Mouse (Mus musculus): ENCODE data around the gene Fras1. TPM values are rescaled to one million over a fixed set of nuclear protein-coding genes. Genes with fewer than 3 reads are reported as not detected.

Gene Fras1
- total and polyA plus RNA-seq, 3 experiments = not detected

- Histone ChIP-seq H3K9me3 (replicated peaks; ENCODE audit: insufficient read depth, low read length) (no peaks in the 10 kb centered on the region), H3K4me3 (ENCODE audit: control insufficient read depth in 1 of 2, insufficient read depth in 1 of 2, low read depth in 2 of 2, low read length in 2 of 2) (no peak overlapping the region), H3K9ac (ENCODE audit: control insufficient read depth, low read depth, low read length, poor library complexity, severe bottlenecking) (no peak overlapping the region), H3K4me1 (ENCODE audit: control insufficient read depth in 1 of 2, insufficient read depth in 2 of 2, low read length in 2 of 2) (no peaks in the 10 kb centered on the region), H3K27ac (ENCODE audit: control insufficient read depth, low read depth, low read length) (no peak overlapping the region), H3K79me2 (ENCODE audit: control insufficient read depth, insufficient read depth, low read length, poor library complexity) (no peaks in the 10 kb centered on the region), H3K36me3 (ENCODE audit: control insufficient read depth in 1 of 2, insufficient read depth in 2 of 2, low read length in 2 of 2) (no peaks in the 10 kb centered on the region), H3K27me3 (ENCODE audit: control insufficient read depth in 1 of 2, insufficient read depth in 2 of 2, low read length in 2 of 2) (no peaks in the 10 kb centered on the region)
- no peak for DNase-seq (ENCODE audit: low read depth, low spot score)
- TF ChIP-seq ZC3H11A (IDR thresholded peaks at IDR 0.05; ENCODE audit: low read depth, low read length) = no peak
- no peak for TF ChIP-seq SMC3 (IDR thresholded peaks at IDR 0.05; ENCODE audit: low read depth, low read length)
- TF ChIP-seq CHD2 (IDR thresholded peaks at IDR 0.05; ENCODE audit: low read length) = no peak
- TF ChIP-seq MYC (IDR thresholded peaks at IDR 0.05; ENCODE audit: low read depth, low read length) = no peak
- no peak for TF ChIP-seq TCF12 (IDR thresholded peaks at IDR 0.05; ENCODE audit: low read depth, low read length)
- TF ChIP-seq JUND (IDR thresholded peaks at IDR 0.05; ENCODE audit: low read depth, low read length) = no peak
- TF ChIP-seq ZNF384 (IDR thresholded peaks at IDR 0.05; ENCODE audit: low read depth, low read length) = no peak
- TF ChIP-seq KAT2A (conservative IDR thresholded peaks at IDR 0.05; ENCODE audit: low read depth, low read length) = no peak
- no peak for TF ChIP-seq MAFK (IDR thresholded peaks at IDR 0.05; ENCODE audit: borderline replicate concordance, low read depth, low read length)
- TF ChIP-seq MEF2A (IDR thresholded peaks at IDR 0.05; ENCODE audit: extremely low read depth, insufficient replicate concordance, low read depth, low read length, poor library complexity, severe bottlenecking) = no peak
- TF ChIP-seq CHD1 (IDR thresholded peaks at IDR 0.05; ENCODE audit: low read depth, low read length) = no peak
Observed at GRCm38 (mm10) chr5:96422716-96423115, 49.0 kb downstream of the Fras1 start.

DNA sequence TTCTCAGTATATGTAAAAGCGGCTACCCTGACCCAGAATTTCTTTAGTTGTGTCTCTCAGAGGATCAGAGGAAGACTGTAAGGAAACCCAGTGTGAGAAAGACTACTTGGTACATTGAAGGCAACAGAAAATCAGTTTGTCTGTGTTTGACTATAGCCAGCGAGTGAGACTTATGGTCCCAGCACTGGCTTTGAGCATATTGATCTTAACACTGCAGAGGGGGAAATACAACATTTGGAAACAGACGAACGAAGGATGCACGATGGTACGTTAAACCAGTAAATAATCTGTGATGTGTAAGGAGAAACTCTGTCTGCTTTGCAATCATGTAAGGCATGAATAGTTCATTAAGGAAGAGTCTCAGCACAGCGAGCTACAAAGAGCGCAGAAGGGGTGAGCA is 51.6 kb downstream of the Fras1 start:
- Histone ChIP-seq H3K9me3 (replicated peaks; ENCODE audit: insufficient read depth, low read length) (no peaks in the 10 kb centered on the region), H3K4me3 (ENCODE audit: control insufficient read depth in 1 of 2, insufficient read depth in 1 of 2, low read depth in 2 of 2, low read length in 2 of 2) (no peak overlapping the region), H3K4me1 (ENCODE audit: control insufficient read depth in 1 of 2, insufficient read depth in 2 of 2, low read length in 2 of 2) (no peaks in the 10 kb centered on the region), H3K27me3 (ENCODE audit: control insufficient read depth in 1 of 2, insufficient read depth in 2 of 2, low read length in 2 of 2) (no peaks in the 10 kb centered on the region), H3K36me3 (ENCODE audit: control insufficient read depth in 1 of 2, insufficient read depth in 2 of 2, low read length in 2 of 2) (no peaks in the 10 kb centered on the region), H3K27ac (ENCODE audit: control insufficient read depth, low read depth, low read length) (no peak overlapping the region), H3K79me2 (ENCODE audit: control insufficient read depth, insufficient read depth, low read length, poor library complexity) (no peaks in the 10 kb centered on the region), H3K9ac (ENCODE audit: control insufficient read depth, low read depth, low read length, poor library complexity, severe bottlenecking) (no peak overlapping the region)
- no peak for DNase-seq (ENCODE audit: low read depth, low spot score)
- TF ChIP-seq USF2 (IDR thresholded peaks at IDR 0.05; ENCODE audit: borderline replicate concordance in 1 of 2, insufficient read depth in 1 of 2, low read depth in 1 of 2, low read length in 2 of 2) (no peak), UBTF (IDR thresholded peaks at IDR 0.05; ENCODE audit: borderline replicate concordance, insufficient read depth, low read depth, low read length) (no peak), NRF1 (IDR thresholded peaks at IDR 0.05; ENCODE audit: insufficient read depth, low read depth, low read length, poor library complexity, severe bottlenecking) (no peak), RAD21 (IDR thresholded peaks at IDR 0.05; ENCODE audit: low read depth, low read length) (no peak), ZC3H11A (IDR thresholded peaks at IDR 0.05; ENCODE audit: low read depth, low read length) (no peak), ELF1 (IDR thresholded peaks at IDR 0.05; ENCODE audit: low read depth, low read length) (no peak), EP300 (IDR thresholded peaks at IDR 0.05; ENCODE audit: low read depth in 1 of 2, low read length in 2 of 2) (no peak), ETS1 (IDR thresholded peaks at IDR 0.05; ENCODE audit: low read depth, low read length) (no peak), E2F4 (IDR thresholded peaks at IDR 0.05; ENCODE audit: borderline replicate concordance, low read depth, low read length) (no peak), MYB (IDR thresholded peaks at IDR 0.05; ENCODE audit: low read depth, low read length) (no peak), MAZ (IDR thresholded peaks at IDR 0.05; ENCODE audit: low read depth, low read length) (no peak), CHD1 (IDR thresholded peaks at IDR 0.05; ENCODE audit: low read depth, low read length) (no peak), ZNF384 (IDR thresholded peaks at IDR 0.05; ENCODE audit: low read depth, low read length) (no peak), CTCF (IDR thresholded peaks at IDR 0.05 in 2 of 3, conservative IDR thresholded peaks at IDR 0.05 in 1 of 3; ENCODE audit: control insufficient read depth in 1 of 3, insufficient read depth in 1 of 3, low read depth in 2 of 3, low read length in 3 of 3, poor library complexity in 1 of 3, severe bottlenecking in 1 of 3) (no peak), ZKSCAN1 (IDR thresholded peaks at IDR 0.05; ENCODE audit: low read depth, low read length) (no peak), POLR2A (IDR thresholded peaks at IDR 0.05; ENCODE audit: control insufficient read depth in 1 of 2, insufficient read depth in 1 of 2, low read depth in 1 of 2, low read length in 2 of 2, poor library complexity in 1 of 2) (no peak), MEF2A (IDR thresholded peaks at IDR 0.05; ENCODE audit: extremely low read depth, insufficient replicate concordance, low read depth, low read length, poor library complexity, severe bottlenecking) (no peak)

Data from MEL (cell line).